Mouse (Mus musculus) hindbrain, postnatal 0 days (tissue): ENCODE data around the gene Plppr1. TPM values are rescaled to one million over a fixed set of nuclear protein-coding genes. Genes with fewer than 3 reads are reported as not detected.

Source experiments
- ATAC-seq: fragments of 200-750 bp; cut with Nextera tagmentation; 2 replicates; pipeline ENCODE4 v1.8.0; 2017; ENCODE audit warnings: mild to moderate bottlenecking, moderate TSS enrichment, moderate library complexity
- DNase-seq: peaks from one replicate; pipeline ENCODE4 v3.0.0-alpha.2; 2015; ENCODE audit warnings: low spot score
- H3K27ac ChIP-seq: fragments of 300-500 bp; sonication (generic); 2 replicates; pipeline ENCODE4 v1.5.1; 2014; ENCODE audit warnings: mild to moderate bottlenecking
- H3K27me3 ChIP-seq: fragments of 300-500 bp; sonication (generic); 2 replicates; pipeline ENCODE4 v1.6.1; 2014; ENCODE audit warnings: low read length, mixed read lengths; ENCODE audit not compliant: insufficient read depth
- H3K36me3 ChIP-seq: fragments of 300-500 bp; sonication (generic); 2 replicates; pipeline ENCODE4 v1.6.1; 2014; ENCODE audit warnings: low read length, mixed read lengths; ENCODE audit not compliant: insufficient read depth
- H3K4me1 ChIP-seq: fragments of 300-500 bp; sonication (generic); 2 replicates; pipeline ENCODE4 v1.6.1; 2014; ENCODE audit warnings: antibody characterized with exemption, low read length, mixed read lengths; ENCODE audit not compliant: insufficient read depth
- H3K4me2 ChIP-seq: fragments of 300-500 bp; sonication (generic); 2 replicates; pipeline ENCODE4 v1.6.1; 2014; ENCODE audit warnings: low read depth, mild to moderate bottlenecking, low read length, moderate library complexity, mixed read lengths
- H3K4me3 ChIP-seq: fragments of 300-500 bp; sonication (generic); 2 replicates; pipeline ENCODE4 v1.5.1; 2014; ENCODE audit warnings: low read length
- H3K9ac ChIP-seq: fragments of 300-500 bp; sonication (generic); replicated peaks from 2 replicates; pipeline ENCODE4 v1.6.1; 2014; ENCODE audit warnings: mild to moderate bottlenecking, low read length, moderate library complexity, mixed read lengths
- H3K9me3 ChIP-seq: fragments of 300-500 bp; sonication (generic); 2 replicates; pipeline ENCODE4 v1.6.1; 2016; ENCODE audit warnings: low read length, mixed read lengths
- CTCF ChIP-seq: IDR thresholded peaks from 2 replicates; pipeline ENCODE4 v1.5.1; 2016; ENCODE audit warnings: antibody characterized with exemption, control low read depth, low read depth
- WGBS: fragments of 180-500 bp; shearing (Covaris S2); extraction: QIAGEN DNeasy Blood & Tissue Kit; methylation state at CpG from one replicate; pipeline ENCODE4 v1.1.7; 2014; 5-methylcytosine and 5-hydroxymethylcytosine counted together
- polyA plus RNA-seq: library from polyadenylated mRNA; unstranded; fragments of >200 nt; fragmentation: Nextera tagmentation; extraction: Ambion mirVana; gene quantifications from 2 replicates; pipeline ENCODE4 v1.2.1, GENCODE M21; 2015
- total RNA-seq: library from RNA; depleted of rRNA; stranded (reverse); fragments of >200 nt; gene quantifications from 2 replicates; pipeline ENCODE4 v1.2.3, GENCODE M21; 2014

Gene Plppr1
- total and polyA plus RNA-seq, 2 experiments from 2014 or later, result 38.7 to 53.1 TPM

DNA sequence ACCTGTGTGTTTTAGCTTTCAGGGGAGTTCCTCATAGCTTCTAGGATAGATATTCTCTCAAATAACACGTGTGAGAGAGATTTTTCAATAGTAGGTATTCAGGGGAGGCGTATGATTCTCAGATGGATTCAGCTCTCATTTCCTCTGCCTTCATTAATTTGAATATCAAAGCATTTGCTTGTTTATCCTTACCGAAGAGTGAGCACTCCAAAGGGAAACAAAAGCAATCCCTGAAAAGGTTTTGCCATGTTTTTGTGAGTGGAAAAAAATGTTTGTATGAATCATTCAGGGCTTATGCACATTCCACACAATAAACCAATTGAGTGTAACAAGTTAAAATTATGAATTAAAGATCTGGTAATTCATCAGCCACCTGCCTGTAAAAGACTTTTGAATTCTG lies 29.1 kb downstream of the Plppr1 start:
- DNase-seq (no peak), ATAC-seq (no peak)
- Histone ChIP-seq H3K9ac (no peak overlapping the region), H3K27me3 (no peaks in the 10 kb centered on the region), H3K27ac (no peak overlapping the region), H3K4me1 (no peaks in the 10 kb centered on the region), H3K4me3 (no peak overlapping the region), H3K9me3 (no peaks in the 10 kb centered on the region), H3K4me2 (no peak overlapping the region), H3K36me3 (no peaks in the 10 kb centered on the region)
- 30% methylated on average over 3 of the region's 3 CpGs for WGBS
- no peak for TF ChIP-seq CTCF

DNA sequence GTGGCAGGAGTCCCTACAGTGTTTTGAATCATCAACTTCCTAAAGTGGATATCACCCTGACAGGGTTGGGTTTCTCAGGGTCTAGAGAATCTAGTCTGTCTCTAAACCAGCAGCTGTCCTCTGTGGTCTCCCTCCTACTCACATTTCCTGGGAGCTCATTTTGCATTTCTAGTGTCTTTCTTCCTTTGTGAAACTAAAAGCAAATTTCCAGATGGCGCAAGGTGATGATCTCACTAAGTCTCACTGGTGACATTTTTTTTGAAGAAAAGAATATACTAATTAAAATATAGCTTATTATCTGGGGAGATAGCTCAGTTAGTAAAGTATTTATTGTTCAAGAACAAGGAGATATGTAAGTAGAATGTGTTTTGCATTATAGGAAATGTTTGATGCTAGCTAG lies 31.4 kb downstream of the Plppr1 start:
- H3K4me2 ChIP-seq, result no peak overlapping the region
- no peak overlapping the region for H3K27ac ChIP-seq
- H3K9ac ChIP-seq, result no peak overlapping the region
- H3K9me3 ChIP-seq, result no peaks in the 10 kb centered on the region
- TF ChIP-seq CTCF, result no peak
- 94% methylated on average over 1 of the region's 1 CpGs for WGBS
- H3K4me3 ChIP-seq, result no peak overlapping the region
- H3K4me1 ChIP-seq, result no peaks in the 10 kb centered on the region
- H3K27me3 ChIP-seq, result no peaks in the 10 kb centered on the region
- H3K36me3 ChIP-seq, result no peaks in the 10 kb centered on the region
- DNase-seq, result no peak
- no peak for ATAC-seq

DNA sequence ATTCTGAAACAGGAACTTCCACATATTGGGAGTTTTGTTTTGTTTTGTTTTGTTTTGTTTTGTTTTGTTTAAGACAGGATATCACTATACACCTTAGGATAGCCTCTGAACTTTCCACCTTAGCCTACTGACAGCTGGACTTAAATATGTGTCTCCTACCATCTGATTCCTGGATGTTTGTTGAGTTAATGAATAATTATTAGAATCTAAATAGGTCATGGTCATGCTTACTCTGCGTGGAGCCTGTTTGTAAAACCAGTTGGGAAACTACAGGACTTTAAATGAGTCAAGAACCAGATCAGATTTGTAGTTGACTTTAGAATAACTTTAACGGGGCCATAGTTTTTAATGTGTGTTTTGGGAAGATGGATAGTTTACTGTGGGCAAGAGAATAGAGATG lies 40.4 kb downstream of the Plppr1 start:
- Histone ChIP-seq H3K4me2 (no peak overlapping the region), H3K36me3 (no peaks in the 10 kb centered on the region), H3K27me3 (no peaks in the 10 kb centered on the region), H3K27ac (no peak overlapping the region), H3K9me3 (no peaks in the 10 kb centered on the region), H3K4me3 (no peak overlapping the region), H3K4me1 (no peaks in the 10 kb centered on the region), H3K9ac (no peak overlapping the region)
- 75% methylated on average over 2 of the region's 2 CpGs for WGBS
- TF ChIP-seq CTCF, result no peak
- no peak for ATAC-seq
- no peak for DNase-seq

DNA sequence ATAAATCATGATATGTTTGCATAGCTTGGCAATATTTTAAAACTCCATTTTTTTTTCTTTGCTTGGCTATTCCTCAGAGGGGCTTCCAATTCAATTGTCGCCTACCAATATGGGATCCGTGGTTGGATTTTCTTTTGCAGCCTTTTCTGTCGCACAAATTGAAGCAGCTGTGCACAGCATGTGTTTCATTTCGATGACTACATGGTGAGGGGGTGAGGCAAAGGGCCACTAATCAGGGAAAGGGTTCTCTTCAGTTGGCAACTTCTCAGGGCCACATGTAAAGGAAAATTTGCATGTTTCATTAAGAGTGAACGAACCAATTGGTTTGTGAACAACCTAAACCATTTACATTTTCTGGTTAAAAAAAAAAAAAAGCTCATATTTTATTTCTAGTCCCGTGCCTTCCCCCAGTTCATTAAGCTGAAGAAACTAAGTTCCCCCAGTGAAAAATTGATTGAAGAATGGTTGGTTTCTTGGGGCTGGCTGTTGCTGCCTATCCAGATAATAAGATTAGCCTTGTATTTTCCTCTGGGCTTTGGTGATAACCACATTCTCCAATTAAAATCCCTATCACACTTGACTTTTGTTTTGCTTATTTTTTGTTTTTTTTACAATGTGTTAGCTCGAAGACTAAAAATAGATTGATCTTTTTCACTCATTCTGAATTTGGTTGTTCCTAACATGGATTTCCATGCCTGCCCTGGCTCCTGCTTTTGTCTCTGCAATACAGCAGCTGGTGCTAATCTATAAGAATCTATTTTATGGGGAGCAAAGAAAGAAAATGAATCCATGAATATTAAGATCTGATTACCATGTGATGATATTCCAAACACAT lies 43.1 kb downstream of the Plppr1 start:
- H3K4me1 ChIP-seq, result no peaks in the 10 kb centered on the region
- DNase-seq (no peak), ATAC-seq (no peak)
- no peak overlapping the region for H3K27ac ChIP-seq
- no peak overlapping the region for H3K9ac ChIP-seq
- no peak overlapping the region for H3K4me3 ChIP-seq
- H3K4me2 ChIP-seq, result no peak overlapping the region
- 27% methylated on average over 7 of the region's 7 CpGs for WGBS
- H3K36me3 ChIP-seq, result no peaks in the 10 kb centered on the region
- TF ChIP-seq CTCF, result no peak
- H3K27me3 ChIP-seq, result no peaks in the 10 kb centered on the region
- no peaks in the 10 kb centered on the region for H3K9me3 ChIP-seq

DNA sequence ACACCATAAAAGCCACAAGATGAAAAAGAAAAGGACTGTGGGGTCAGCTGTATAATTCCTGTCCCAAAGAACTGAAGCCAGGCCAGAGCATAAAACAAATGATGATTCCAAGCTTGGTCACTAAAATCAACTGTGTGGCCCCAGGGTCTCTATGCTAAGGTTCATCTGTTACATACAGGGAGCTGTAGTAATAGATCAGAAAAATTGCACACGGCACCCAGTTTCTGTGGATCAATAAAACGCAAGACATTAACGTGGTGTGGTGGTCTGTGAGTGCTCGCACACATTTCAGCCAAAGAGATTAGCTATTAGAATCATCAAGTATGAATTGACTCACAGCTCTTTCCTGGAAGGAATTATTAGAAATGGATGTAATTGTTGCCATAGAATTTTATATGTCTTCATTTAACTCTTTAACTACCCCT lies 43.7 kb downstream of the Plppr1 start:
- no peak overlapping the region for H3K4me3 ChIP-seq
- no peak overlapping the region for H3K4me2 ChIP-seq
- no peaks in the 10 kb centered on the region for H3K36me3 ChIP-seq
- H3K27ac ChIP-seq, result no peak overlapping the region
- no peak overlapping the region for H3K9ac ChIP-seq
- H3K4me1 ChIP-seq, result no peaks in the 10 kb centered on the region
- H3K27me3 ChIP-seq, result no peaks in the 10 kb centered on the region
- WGBS, result 68% methylated on average over 4 of the region's 4 CpGs
- DNase-seq, result no peak
- ATAC-seq, result no peak
- no peak for TF ChIP-seq CTCF
- no peaks in the 10 kb centered on the region for H3K9me3 ChIP-seq

GRCm38 (mm10) chr4:49104860-49105259 lies 45.8 kb downstream of the Plppr1 start:
- Histone ChIP-seq H3K36me3 (no peaks in the 10 kb centered on the region), H3K9me3 (no peaks in the 10 kb centered on the region), H3K4me2 (no peak overlapping the region), H3K4me1 (peaks cover 4% of the 10 kb centered on the region; the same call in 1 of the 2 replicates), H3K27me3 (no peaks in the 10 kb centered on the region), H3K4me3 (no peak overlapping the region), H3K9ac (no peak overlapping the region), H3K27ac (no peak overlapping the region)
- 81% methylated on average over 8 of the region's 8 CpGs for WGBS
- ATAC-seq, result no peak
- no peak for TF ChIP-seq CTCF
- no peak for DNase-seq

- Histone ChIP-seq H3K4me2 (no peak overlapping the region), H3K9ac (no peak overlapping the region), H3K4me3 (no peak overlapping the region), H3K27me3 (no peaks in the 10 kb centered on the region), H3K27ac (no peak overlapping the region), H3K4me1 (peaks cover 5% of the 10 kb centered on the region; the same call in 1 of the 2 replicates), H3K36me3 (no peaks in the 10 kb centered on the region), H3K9me3 (no peaks in the 10 kb centered on the region)
- no peak for ATAC-seq
- DNase-seq, result no peak
- 92% methylated on average over 4 of the region's 4 CpGs for WGBS
- TF ChIP-seq CTCF, result no peak
Observed at GRCm38 (mm10) chr4:49107895-49108294, 48.8 kb downstream of the Plppr1 start.
